Mouse (Mus musculus): ENCODE data around the gene Gm21738. TPM values are rescaled to one million over a fixed set of nuclear protein-coding genes. Genes with fewer than 3 reads are reported as not detected.
"Not testable (repeated sequence)": the region's sequence is repeated elsewhere in the genome, so short reads cannot be mapped to it uniquely, and the experiment has no call there.

The Gm21738 gene
- polyA plus RNA-seq (2012; ENCODE audit: insufficient read depth, insufficient read length, missing spikeins) = 2.5 and 7.3 TPM in 2 replicates

GRCm38 (mm10) chr14:19418830-19419229, at the start of gene Gm21738:
TSS of gene Gm21738 (minus strand) at chr14:19418930.
- H3K27ac ChIP-seq (replicated peaks; ENCODE audit: low read depth, low read length); H3K4me1 ChIP-seq (ENCODE audit: control insufficient read depth, insufficient read depth, insufficient read length, low read length); H3K4me3 ChIP-seq (ENCODE audit: insufficient read depth, low read depth, low read length): not testable (repeated sequence)

- not testable (repeated sequence) for H3K27ac ChIP-seq (replicated peaks; ENCODE audit: low read depth, low read length); H3K4me3 ChIP-seq (ENCODE audit: insufficient read depth, low read depth, low read length); H3K4me1 ChIP-seq (ENCODE audit: control insufficient read depth, insufficient read depth, insufficient read length, low read length)
Measured at GRCm38 (mm10) chr14:19383741-19384140, 35.0 kb downstream of the Gm21738 start.

Other genes starting within 250 kb of the Gm21738 start
- not detected in 2 replicates for gene Gm2244, start 131.0 kb upstream of the Gm21738 start, polyA plus RNA-seq (2012; ENCODE audit: insufficient read depth, insufficient read length, missing spikeins)
- gene Gm2237, start 166.2 kb upstream of the Gm21738 start, polyA plus RNA-seq (2012; ENCODE audit: insufficient read depth, insufficient read length, missing spikeins) = not detected in 2 replicates
- not detected in 2 replicates for gene Gm5458, start 183.7 kb upstream of the Gm21738 start, polyA plus RNA-seq (2012; ENCODE audit: insufficient read depth, insufficient read length, missing spikeins)

Data from brown adipose tissue, adult 24 weeks (tissue).